Mouse (Mus musculus) neutrophil, adult 5-6 weeks (primary cell): ENCODE data around the gene Armh3. TPM values are rescaled to one million over a fixed set of nuclear protein-coding genes. Genes with fewer than 3 reads are reported as not detected.
"Not testable (repeated sequence)": the region's sequence is repeated elsewhere in the genome, so short reads cannot be mapped to it uniquely, and the experiment has no call there.

Experiments used
- ATAC-seq: fragments of 151-379, 151-347 bp; 2 replicates; pipeline ENCODE4 v1.8.0; 2017; ENCODE audit warnings: mild to moderate bottlenecking, moderate TSS enrichment; ENCODE audit not compliant: insufficient number of reproducible peaks, poor library complexity, low FRiP score, severe bottlenecking; ENCODE audit errors: extremely low read depth
- total RNA-seq: library from RNA; stranded (forward); fragments of 200-1000 nt; gene quantifications from 2 replicates; pipeline ENCODE4 v1.2.3, GENCODE M21; 2017

Gene Armh3
- total RNA-seq, 1 experiment from 2014 or later: 9.0 TPM

DNA sequence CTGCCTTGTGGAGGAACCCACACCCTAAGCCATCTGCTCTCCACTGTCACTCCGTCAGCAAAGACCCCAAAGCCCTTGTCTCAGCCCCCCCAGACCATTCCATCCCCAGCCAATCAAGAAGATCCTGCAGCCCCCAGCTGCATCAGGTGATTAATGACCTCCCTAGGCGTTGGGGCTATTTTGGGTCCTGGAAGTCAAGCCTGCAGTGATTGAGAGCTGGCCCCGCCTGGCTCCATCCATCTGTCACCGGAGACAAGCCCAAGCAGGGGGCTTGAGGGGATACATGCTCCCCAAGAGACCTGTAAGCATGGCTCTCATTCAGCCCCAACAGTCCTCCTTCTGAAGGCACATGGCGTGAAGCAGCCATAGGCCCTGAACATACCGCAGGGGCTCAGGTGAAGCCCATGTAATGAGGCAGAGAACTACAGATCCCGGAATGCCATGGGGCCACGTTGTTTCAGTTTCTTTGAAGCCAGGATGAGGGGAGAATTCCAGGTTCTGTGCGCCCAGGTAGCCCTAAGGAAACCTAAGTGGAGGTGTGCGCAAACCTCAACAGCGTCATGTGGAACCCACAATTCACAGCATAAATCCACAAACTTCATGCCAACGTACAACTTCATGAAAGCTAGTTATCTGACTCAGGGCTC is 187.1 kb downstream of the Armh3 start:
- ATAC-seq: no peak

GRCm38 (mm10) chr19:45807732-45808131 is 190.6 kb downstream of the Armh3 start:
- ATAC-seq: no peak

DNA sequence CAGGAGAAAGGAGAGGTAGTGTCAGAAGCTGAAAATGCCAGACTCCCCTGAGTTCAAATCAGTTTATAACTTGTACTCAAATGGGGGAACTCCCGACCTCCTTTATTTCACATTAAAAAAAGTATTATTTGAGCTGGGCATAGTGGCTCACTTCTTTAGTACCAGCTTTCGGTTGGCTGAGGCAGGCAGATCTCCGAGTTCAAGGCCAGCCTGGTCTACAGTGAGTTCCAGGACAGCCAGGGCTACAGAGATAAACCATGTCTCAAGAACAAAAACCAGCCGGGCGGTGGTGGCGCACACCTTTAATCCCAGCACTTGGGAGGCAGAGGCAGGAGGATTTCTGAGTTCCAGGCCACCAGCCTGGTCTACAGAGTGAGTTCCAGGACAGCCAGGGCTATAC is 192.5 kb downstream of the Armh3 start:
- not testable (repeated sequence) for ATAC-seq

DNA sequence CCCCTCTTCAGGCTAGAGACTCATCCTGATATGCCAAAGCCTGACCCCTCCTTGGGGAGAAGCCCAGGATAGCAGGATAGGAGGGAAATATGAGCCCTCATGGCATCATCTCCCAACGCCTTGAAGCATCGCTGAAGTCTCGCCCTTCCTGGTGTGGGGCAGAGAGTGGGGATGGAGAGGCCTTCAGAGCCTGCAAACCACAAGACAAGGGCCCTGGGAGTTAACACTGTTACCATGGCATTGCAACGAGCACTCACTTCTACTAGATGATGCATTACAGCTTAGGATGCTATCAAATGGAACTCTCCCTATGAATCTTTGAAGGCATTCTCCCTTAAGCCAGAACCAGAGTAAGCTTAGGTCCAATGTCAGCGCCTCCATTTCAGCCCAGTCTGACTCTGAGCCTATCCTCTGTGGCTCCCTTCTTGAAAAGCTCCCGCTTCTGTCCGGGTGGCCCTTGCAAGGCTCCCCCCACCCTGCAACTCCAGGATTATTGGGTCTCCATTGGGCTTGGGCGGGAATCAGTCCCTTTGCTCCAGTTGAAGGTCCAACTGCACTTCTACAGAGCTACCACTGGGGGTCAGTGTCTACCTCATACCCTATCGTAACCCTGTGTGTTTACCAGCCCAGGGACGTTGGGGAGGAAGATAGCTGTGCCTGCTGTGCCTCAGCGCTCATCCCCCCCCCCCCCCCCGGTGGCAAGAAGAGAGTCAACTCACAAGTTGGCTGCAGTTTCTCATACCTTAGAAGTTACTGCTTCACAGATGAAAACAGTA is 193.5 kb downstream of the Armh3 start:
- ATAC-seq: peak; percentile 97

DNA sequence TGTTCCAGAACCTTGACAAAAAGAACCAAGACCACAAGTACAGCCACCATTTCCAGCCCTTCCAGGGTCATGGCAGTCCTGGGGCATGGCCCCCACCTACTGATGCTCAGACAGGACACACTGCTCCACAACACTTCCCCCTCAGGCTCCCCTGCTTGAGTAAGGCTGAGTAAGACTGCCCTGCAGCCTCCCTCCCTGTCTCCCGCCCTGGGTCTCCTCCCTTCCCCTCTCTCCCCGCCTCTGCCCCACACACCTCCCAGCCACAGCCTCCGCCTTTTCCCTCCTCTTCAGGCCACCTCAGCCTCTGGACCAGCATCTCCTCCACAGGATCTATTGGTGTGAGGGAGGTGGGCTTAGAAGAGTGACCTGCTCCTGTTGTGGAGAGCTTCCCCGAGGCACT is 194.9 kb downstream of the Armh3 start:
- ATAC-seq: no peak

DNA sequence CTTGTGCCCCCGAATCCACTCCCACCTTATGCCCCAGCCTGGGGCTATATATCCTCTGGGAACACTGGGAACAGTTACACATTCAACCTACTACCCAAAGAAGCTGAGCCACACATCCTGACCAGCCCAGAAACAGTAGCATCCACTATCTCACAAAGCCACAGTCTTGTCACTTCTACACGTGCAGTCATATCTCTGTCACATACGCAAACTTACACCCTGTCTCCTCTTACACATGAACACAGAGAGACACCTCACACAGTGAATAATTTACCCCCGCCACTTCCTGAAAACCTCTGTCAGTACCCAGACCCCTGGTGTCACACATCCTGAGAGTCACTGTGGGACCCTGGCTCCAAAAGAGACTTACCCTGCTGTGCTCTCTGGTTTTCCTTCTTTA is 195.6 kb downstream of the Armh3 start:
- no peak for ATAC-seq

DNA sequence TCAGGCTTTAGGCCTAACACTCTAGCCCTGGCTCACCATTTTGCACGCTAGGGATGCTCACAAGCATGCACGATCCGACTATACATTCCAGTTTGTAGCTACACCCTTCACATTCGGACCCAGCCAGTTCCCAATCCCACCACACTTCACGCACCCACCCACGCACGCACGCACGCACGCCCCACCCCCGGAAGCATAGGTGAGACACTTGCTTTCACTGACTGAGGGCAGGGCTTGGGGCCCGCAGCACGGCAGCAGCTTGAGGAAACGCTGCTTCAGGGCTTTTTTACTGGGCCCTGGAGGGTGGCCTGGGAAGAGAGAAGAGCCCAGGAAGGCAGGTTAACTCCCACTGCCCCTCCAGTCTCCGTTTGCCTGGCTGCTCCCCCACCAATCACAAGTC is 201.4 kb downstream of the Armh3 start:
- no peak for ATAC-seq

DNA sequence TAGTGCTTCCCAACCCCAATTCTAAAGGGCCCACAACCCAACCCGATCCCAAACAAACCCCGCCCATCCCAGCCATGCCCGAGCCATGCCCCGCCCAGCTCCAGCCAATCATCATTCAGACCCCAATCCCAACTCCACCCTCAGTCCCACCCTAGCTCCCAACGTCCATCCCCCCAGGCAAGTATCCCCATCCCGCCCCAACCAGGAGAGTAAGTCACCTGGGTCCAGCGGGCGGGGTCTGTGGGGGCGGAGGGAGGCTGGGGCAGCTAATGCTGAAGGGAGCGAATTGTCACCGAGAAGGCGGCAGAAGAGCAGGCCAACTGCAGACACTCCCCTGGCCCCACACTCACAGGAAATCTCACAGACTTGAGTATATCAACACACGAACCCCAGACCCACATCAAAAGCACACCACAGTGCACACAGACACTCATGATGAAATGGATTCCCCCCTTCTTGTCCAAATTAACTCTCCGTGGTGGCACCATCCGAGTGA is 202.2 kb downstream of the Armh3 start:
- no peak; the same call in 1 of the 2 replicates for ATAC-seq

GRCm38 (mm10) chr19:45795406-45795944 is 202.8 kb downstream of the Armh3 start:
- no peak for ATAC-seq

DNA sequence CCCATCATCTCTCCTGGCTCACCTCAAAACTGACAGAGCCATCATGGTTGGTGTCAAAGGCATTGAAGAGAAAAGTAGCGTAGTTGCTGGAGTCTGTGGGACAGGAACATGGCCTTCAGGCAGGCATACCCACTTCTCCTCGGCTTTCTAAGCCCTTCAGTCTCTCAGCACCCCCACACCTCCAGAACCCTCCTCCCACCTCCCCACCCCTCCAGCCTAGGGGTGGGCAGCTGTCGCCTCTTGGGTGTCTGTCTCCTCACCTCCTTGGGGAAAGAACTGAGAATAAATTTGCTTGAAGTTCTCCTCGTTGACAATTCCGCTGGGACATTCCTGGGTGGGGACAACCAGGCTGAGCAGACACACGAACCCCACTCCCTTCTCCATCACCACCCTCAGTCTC is 203.6 kb downstream of the Armh3 start:
- ATAC-seq: no peak

- ATAC-seq: no peak
These were observed 205.9 kb downstream of the Armh3 start for GRCm38 (mm10) chr19:45792404-45792803.

DNA sequence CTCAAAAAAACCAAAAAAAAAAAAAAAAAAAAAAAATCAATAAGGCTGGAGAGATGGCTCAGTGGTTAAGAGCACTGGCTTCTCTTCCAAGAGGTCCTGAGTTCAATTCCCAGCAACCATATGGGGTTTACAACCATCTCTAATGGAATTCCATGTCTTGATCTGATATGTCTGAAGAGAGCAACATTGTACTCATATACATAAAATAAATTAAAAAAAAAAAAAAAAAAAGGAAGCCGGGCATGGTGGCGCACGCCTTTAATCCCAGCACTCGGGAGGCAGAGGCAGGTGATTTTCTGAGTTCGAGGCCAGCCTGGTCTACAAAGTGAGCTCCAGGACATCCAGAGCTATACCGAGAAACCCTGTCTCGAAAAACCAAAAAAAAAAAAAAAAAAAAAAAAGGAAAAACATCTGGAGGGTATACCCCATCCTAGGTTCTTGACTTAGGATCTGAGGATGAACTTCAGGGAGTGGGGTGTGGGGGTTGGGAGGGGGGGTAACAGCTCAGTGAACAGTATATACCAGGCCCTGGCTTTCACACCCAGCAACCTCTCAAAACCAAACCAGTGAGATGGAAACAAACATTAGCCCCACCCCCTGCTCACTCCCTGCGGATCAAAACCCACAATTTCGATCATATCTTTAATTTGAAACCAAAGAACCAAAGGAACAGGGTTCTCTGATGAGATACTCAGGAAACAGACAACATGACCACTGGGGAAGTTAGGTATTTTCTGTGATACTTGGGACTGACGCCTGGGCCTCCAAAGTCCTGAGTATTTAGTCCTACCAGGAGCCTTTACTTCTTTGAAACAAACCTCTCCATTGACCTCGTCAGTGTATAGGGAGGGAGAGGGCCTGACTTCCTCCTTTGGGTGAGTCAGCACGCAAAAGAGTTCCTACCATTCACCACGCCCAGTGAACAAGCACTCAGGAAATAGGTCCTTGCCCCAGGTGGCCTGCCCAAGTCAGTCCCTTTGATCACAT is 208.1 kb downstream of the Armh3 start:
- peak; percentile 95 for ATAC-seq

DNA sequence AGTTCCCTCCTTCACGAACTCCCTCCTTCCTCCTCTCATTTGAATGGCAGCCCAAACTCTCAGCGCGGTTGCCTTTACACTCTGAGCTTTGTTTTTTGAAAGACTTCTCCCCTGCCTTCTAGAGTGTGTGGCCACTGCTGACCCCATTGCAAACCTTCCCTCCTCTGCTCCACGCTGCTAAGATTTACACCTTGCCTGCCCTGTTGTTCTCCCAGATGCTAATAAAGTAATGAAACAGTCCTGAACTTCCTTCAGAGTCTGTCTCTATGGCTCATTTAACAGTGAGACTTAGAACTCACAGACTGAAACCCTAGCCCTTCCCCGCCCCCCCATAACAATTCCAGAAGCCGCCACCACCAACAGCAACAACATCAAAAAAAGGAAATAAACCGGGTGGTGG is 208.9 kb downstream of the Armh3 start:
- no peak for ATAC-seq

DNA sequence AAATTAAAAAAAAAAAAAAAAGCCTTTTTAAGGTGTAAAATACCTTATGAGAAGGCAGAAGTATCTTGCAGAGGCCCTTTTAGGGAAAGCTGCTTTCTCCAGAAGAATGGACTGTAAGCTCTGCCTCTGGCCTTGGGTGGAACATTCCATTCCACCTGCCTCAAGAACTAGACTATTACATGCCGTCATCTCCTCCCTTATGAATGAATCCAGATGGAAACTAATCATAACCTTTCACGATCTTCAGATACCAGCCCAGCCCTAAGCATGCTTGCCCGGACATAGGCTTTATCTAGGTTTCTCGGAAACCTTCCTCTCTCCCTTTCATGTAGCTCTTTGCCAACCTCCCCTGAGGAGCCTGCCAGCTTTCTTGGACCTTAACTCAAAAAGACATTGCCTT is 210.0 kb downstream of the Armh3 start:
- no peak for ATAC-seq

DNA sequence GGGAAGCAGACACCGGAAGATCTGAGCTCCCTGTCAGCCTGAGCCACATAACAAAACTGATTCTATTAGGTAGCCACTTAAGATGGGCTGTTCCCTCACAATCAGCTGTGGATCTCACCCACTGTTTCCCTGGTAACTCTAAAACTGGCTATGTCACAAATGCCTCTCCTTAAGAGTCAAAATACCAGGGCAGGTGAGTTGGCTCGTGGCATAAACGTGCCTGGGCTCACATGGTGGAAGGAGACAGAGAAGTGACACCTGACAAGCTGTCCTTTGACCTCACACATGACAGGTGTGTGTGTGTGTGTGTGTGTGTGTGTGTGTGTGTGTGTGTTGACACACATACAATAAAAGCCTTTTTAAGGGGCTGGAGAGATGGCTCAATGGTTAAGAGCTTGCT is 210.8 kb downstream of the Armh3 start:
- no peak for ATAC-seq

DNA sequence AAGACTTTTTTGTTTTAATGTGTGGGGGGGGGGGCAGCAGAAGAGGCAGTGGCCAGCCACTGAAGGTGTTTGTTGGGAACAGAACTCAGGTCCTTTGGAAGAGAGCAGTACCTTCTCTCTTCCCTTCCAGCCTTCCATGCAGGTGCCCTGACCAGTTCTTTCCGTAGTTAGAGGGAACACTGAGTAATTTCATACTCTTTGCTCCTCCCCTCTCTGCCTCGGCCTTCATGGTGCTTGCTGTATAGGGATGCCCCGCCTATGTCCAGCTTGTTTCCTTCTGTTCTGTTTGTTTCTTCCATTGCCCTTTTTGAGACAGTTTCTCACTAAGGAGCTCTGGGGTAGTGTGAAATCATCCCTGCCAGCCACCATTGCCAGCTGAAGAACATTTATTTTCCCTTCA is 212.8 kb downstream of the Armh3 start:
- no peak for ATAC-seq

DNA sequence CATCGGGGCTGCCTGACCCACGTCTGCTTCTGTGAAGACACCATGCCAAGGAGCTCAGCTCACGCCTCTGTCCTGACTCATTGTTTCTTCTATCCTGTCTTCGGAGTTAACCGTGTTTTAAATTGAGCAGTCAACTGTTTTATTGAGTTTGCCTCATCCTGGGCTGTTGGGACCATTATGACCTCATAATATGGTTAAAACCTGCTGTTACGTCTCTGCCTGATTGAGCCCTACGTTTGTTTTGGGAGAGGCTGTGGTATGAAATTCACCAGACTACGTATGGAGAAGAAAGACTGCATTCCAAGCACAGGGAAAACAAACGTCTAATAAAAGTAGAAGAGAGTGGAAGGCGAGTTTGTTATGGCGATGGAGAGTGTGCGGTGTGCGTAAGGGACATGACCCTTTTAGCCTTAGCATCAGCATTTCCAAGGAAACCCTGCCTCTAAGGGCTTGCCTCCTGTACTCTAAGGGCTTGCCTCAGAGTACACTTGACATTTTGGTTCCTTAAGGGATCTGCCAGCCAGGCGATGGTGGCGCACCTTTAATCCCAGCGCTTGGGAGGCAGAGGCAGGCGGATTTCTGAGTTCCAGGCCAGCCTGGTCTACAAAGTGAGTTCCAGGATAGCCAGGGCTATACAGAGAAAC is 214.2 kb downstream of the Armh3 start:
- ATAC-seq: no peak

DNA sequence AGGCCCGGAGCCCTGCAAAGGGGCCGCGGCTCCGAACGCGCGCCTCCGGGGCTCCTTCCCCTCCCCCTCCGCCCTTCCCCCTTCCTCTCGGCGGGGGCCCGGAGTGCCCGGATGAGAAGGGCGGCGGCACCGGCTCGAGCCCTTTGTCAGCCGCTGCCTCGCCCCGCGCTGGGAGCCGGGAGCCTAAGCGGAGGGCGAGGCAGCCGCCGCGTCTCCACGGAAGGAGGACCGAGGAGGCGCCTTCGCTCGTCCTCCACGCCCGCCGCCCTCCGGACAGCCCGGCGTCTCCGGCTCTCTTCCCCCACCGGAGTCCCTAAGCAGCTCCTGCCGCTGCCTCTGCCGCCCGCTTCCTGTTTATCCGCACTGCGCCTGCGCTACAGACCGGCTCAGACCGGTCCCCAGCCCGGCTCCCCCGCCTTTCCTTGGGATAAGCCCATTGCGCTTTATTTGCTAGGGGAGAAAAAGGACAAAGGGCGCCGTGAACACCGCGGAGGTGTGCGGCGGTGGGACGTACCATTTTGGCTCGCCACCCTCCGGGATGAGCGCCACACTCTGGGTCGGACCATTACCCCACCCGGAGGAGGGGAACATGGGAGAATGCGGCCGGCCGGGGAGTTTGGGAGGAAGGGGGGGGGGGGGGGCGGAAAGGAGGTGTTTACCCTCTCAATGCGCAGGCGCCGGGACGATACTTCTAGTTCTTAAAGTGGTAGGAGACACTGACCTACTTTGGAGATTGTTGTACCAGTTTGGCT is 214.9 kb downstream of the Armh3 start, which contains the start of gene Mgea5:
Mgea5 (minus strand) TSS at position 657 of the 752 bp plus-strand sequence.
- peak; percentile 95 for ATAC-seq
